Mouse (Mus musculus): Measurements from ENCODE around the gene Rhbdd3. TPM values are rescaled to one million over a fixed set of nuclear protein-coding genes. Genes with fewer than 3 reads are reported as not detected.

The Rhbdd3 gene
- total and polyA plus RNA-seq, 3 experiments, result 15.0 to 20.6 (median 17.0) TPM

DNA sequence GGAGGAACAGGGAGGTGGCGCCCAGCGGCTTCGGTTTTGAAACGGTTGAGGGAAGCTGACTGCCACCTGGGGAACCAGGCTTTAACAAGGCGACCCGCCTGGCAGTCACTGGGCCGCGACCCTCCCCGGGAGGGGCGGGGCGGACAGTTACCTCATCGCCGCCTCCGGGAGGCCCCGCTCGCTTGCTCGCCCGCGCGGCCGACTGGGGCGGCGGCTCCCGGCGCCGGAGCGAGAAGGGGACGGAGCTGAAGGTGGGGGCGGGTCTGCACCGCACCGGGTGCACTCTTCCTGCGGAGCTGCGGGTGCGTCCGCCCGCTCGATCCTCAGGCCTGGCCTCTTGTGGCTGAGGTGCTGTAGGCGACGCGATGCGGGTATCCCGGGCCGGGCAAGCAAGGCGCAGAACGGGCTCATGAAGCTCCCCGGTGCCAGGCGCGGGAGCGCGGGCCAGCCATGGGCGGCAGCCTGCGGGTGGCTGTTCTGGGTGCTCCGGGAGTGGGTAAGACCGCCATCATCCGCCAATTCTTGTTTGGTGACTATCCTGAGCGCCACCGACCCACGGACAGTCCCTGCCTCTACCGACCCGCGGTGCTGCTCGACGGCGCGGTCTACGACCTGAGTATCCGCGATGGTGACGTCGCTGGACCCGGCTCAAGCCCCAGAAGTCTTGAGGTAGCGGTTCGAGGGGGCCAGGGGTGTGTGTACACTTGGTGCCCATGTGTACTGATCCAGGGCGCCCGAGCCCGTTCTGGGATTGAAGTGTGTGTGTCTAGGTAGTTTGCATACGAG is 40.7 kb upstream of the Rhbdd3 start, which contains the start of gene Rasl10a:
Rasl10a (plus strand) TSS at position 273 of the 786 bp plus-strand sequence.
- in situ Hi-C loops (cut with MboI; ENCODE audit: low pct_ligation_motif_present, low pct_unique_long_range_greater_than_20kb, low sequenced_read_pairs), result no loop called here
- dilution Hi-C loops (cut with MboI; ENCODE audit: extremely low pct_ligation_motif_present, extremely low pct_unique_long_range_greater_than_20kb, low sequenced_read_pairs), result no loop called here
- H3K79me2 ChIP-seq (replicated peaks; ENCODE audit: control insufficient read depth, extremely low read depth, insufficient read depth, poor library complexity, severe bottlenecking), result no peaks in the 10 kb centered on the region
- H3K9ac ChIP-seq (ENCODE audit: insufficient read depth, low read depth), result peak within 1 kb of the TSS; percentile 42
- DNase-seq (ENCODE audit: extremely low read depth), result peak; percentile 70
- peak within 1 kb of the TSS; percentile 92 for H3K4me2 ChIP-seq (ENCODE audit: insufficient read depth, low read depth, poor library complexity, severe bottlenecking)
- H3K27me3 ChIP-seq (replicated peaks), result peaks cover 12% of the 10 kb centered on the region
- H3K4me3 ChIP-seq (replicated peaks in 1 of 3; ENCODE audit: low read depth in 2 of 3, low read length in 2 of 3, poor library complexity in 1 of 3), result peak within 1 kb of the TSS; percentile 53 to 71 (median 57)
- peaks cover 42 to 82% of the 10 kb centered on the region in 2 experiments for H3K4me1 ChIP-seq (ENCODE audit: control insufficient read depth in 1 of 2, insufficient read depth in 2 of 2)
- H3K27ac ChIP-seq (ENCODE audit: insufficient read depth, low read depth), result peak within 1 kb of the TSS; percentile 71
- H3K9me3 ChIP-seq (replicated peaks; ENCODE audit: low read length), result no peaks in the 10 kb centered on the region
- peaks cover 0 to 13% of the 10 kb centered on the region in 2 experiments for H3K36me3 ChIP-seq (replicated peaks in 1 of 2; ENCODE audit: control insufficient read depth in 1 of 2, insufficient read depth in 1 of 2, low read length in 1 of 2)
- TF ChIP-seq EP300 (IDR thresholded peaks at IDR 0.05; ENCODE audit: low read length), result 0 out of 2 replicates have a peak, but pooled peaks have one; percentile 7
- no peak for TF ChIP-seq E2F4 (IDR thresholded peaks at IDR 0.05; ENCODE audit: insufficient replicate concordance, low read depth, low read length)
- peak; percentile 17 for TF ChIP-seq ETS1 (conservative IDR thresholded peaks at IDR 0.05; ENCODE audit: low read depth, low read length)
- no peak for TF ChIP-seq TBP (conservative IDR thresholded peaks at IDR 0.05; ENCODE audit: low read depth, low read length)
- TF ChIP-seq MEF2A (IDR thresholded peaks at IDR 0.05; ENCODE audit: borderline replicate concordance, low read depth, low read length), result 0 out of 2 replicates have a peak, but pooled peaks have one; percentile 14
- no peak for TF ChIP-seq JUND (conservative IDR thresholded peaks at IDR 0.05; ENCODE audit: low read depth, low read length)
- TF ChIP-seq POLR2AphosphoS2 (IDR thresholded peaks at IDR 0.05; ENCODE audit: low read depth, low read length), result peak; percentile 50; the same call in 1 of the 2 replicates
- TF ChIP-seq TCF12 (IDR thresholded peaks at IDR 0.05; ENCODE audit: low read depth, low read length), result peak; percentile 64
- TF ChIP-seq ZMIZ1 (IDR thresholded peaks at IDR 0.05; ENCODE audit: low read depth, low read length), result 0 out of 2 replicates have a peak, but pooled peaks have one; percentile 44
- TF ChIP-seq MYC (IDR thresholded peaks at IDR 0.05; ENCODE audit: low read depth, low read length), result no peak
- TF ChIP-seq KAT2A (IDR thresholded peaks at IDR 0.05; ENCODE audit: insufficient replicate concordance, low read length), result no peak
- TF ChIP-seq ZKSCAN1 (IDR thresholded peaks at IDR 0.05; ENCODE audit: borderline replicate concordance, low read depth, low read length), result no peak
- no peak for TF ChIP-seq RAD21 (IDR thresholded peaks at IDR 0.05; ENCODE audit: low read depth, low read length)
- 0 out of 2 replicates have a peak, but pooled peaks have one; percentile 37 for TF ChIP-seq NELFE (IDR thresholded peaks at IDR 0.05; ENCODE audit: low read depth, low read length)
- TF ChIP-seq RCOR1 (conservative IDR thresholded peaks at IDR 0.05; ENCODE audit: low read depth, low read length), result no peak; the same call in 1 of the 2 replicates
- 0 out of 2 replicates have a peak, but pooled peaks have one; percentile 26 for TF ChIP-seq MAX (IDR thresholded peaks at IDR 0.05; ENCODE audit: low read length)
- TF ChIP-seq MAFK (IDR thresholded peaks at IDR 0.05; ENCODE audit: insufficient replicate concordance, low read length), result no peak
- peak; percentile 95; the same call in 1 of the 2 replicates for TF ChIP-seq UBTF (IDR thresholded peaks at IDR 0.05; ENCODE audit: low read depth, low read length)
- TF ChIP-seq NRF1 (IDR thresholded peaks at IDR 0.05; ENCODE audit: low read depth, low read length), result 0 out of 2 replicates have a peak, but pooled peaks have one; percentile 28
- TF ChIP-seq GABPA (IDR thresholded peaks at IDR 0.05; ENCODE audit: insufficient replicate concordance, low read depth, low read length), result no peak
- TF ChIP-seq HCFC1 (IDR thresholded peaks at IDR 0.05; ENCODE audit: low read depth, low read length), result peak; percentile 8; the same call in 1 of the 2 replicates
- TF ChIP-seq SIN3A (IDR thresholded peaks at IDR 0.05; ENCODE audit: low read length), result peak; percentile 7
- no peak for TF ChIP-seq USF2 (conservative IDR thresholded peaks at IDR 0.05; ENCODE audit: low read depth, low read length)
- no peak for TF ChIP-seq USF1 (IDR thresholded peaks at IDR 0.05; ENCODE audit: low read depth, low read length)
- 0 out of 2 replicates have a peak, but pooled peaks have one; percentile 47 for TF ChIP-seq CHD2 (IDR thresholded peaks at IDR 0.05; ENCODE audit: low read length)
- TF ChIP-seq CHD1 (IDR thresholded peaks at IDR 0.05; ENCODE audit: low read depth, low read length), result peak; percentile 81
- TF ChIP-seq POLR2A (IDR thresholded peaks at IDR 0.05; ENCODE audit: low read depth, low read length), result peak; percentile 65
- no peak for TF ChIP-seq JUN (IDR thresholded peaks at IDR 0.05; ENCODE audit: insufficient read depth, low read depth, low read length)
- TF ChIP-seq MAZ (IDR thresholded peaks at IDR 0.05; ENCODE audit: low read depth, low read length), result no peak
- TF ChIP-seq IRF4 (IDR thresholded peaks at IDR 0.05; ENCODE audit: low read depth, low read length), result peak; percentile 61; the same call in 1 of the 2 replicates
- no peak for TF ChIP-seq PAX5 (IDR thresholded peaks at IDR 0.05; ENCODE audit: low read length)
- TF ChIP-seq ZNF384 (IDR thresholded peaks at IDR 0.05; ENCODE audit: low read depth, low read length), result no peak
- TF ChIP-seq SMC3 (IDR thresholded peaks at IDR 0.05; ENCODE audit: low read depth, low read length), result no peak
- TF ChIP-seq ZC3H11A (IDR thresholded peaks at IDR 0.05; ENCODE audit: low read depth, low read length), result no peak
- peak in 1 of 2 experiments; percentile 1; a peak in 1 of 4 replicates for TF ChIP-seq CTCF (conservative IDR thresholded peaks at IDR 0.05 in 1 of 2, IDR thresholded peaks at IDR 0.05 in 1 of 2; ENCODE audit: low read depth in 2 of 2, low read length in 2 of 2)
- TF ChIP-seq BHLHE40 (IDR thresholded peaks at IDR 0.05; ENCODE audit: low read depth, low read length), result peak; percentile 41; the same call in 1 of the 2 replicates
- TF ChIP-seq ELF1 (IDR thresholded peaks at IDR 0.05; ENCODE audit: low read depth, low read length), result 0 out of 2 replicates have a peak, but pooled peaks have one; percentile 2

All from CH12.LX (cell line).